12 mouse cellular contexts compared by ENCODE assay signal in the genomic region with DNA sequence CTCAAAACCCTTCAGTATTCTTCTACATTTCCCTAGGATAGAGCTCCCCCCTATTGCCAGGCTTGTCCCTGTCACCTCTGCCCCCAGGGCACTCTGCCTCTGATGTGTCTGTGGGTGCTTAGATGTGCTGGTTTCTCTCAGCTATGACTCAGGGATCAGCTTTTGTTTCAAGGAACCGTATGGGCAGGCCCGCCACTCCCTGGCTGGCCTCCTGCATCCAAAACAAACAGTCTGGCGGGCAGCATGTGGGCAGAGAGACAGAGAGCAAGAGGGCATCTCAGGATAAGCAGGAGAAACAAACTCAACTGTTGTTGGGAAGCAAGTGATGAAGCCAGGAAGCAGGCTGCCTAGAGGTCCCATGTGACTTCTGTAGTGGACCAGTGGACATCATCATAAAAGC. TPM values are rescaled to one million over a fixed set of nuclear protein-coding genes. Genes with fewer than 3 reads are reported as not detected.
A peak's percentile ranks its signal among the peaks of the same experiment; 100 is the strongest.
DNase-seq lines count a peak whose midpoint lies in the region; ATAC-seq and TF ChIP-seq lines count a peak whose summit lies in the region.
"Had no signal": no experiment of that assay in that cellular context is flagged by ENCODE, and none has a peak within 500 bp of the region (broad histone marks: within the 10 kb centered on the region; RNA-seq: fewer than 3 reads in every experiment).

No protein-coding gene starts in this region.

- no peak overlapping the region for H3K4me3 ChIP-seq in heart, embryonic 12.5 days
- no peak overlapping the region for H3K4me3 ChIP-seq in left cerebral cortex, adult 2 months
- H3K4me3 ChIP-seq: embryonic facial prominence, embryonic 15.5 days; heart, embryonic 13.5 days had no signal

- 36% methylated on average over 3 of the region's 3 CpGs for WGBS in heart, embryonic 12.5 days

- no peaks in the 10 kb centered on the region for H3K27me3 ChIP-seq in heart, embryonic 12.5 days (replicated peaks)
- H3K27me3 ChIP-seq: heart, embryonic 13.5 days had no signal

- H3K36me3 ChIP-seq in heart, embryonic 12.5 days: no peaks in the 10 kb centered on the region
- H3K36me3 ChIP-seq: embryonic facial prominence, embryonic 15.5 days; heart, embryonic 13.5 days had no signal

- no peak overlapping the region for H3K4me2 ChIP-seq in heart, embryonic 12.5 days
- H3K4me2 ChIP-seq: embryonic facial prominence, embryonic 15.5 days; heart, embryonic 13.5 days had no signal

- H3K4me1 ChIP-seq in heart, embryonic 12.5 days (replicated peaks): 0 out of 2 replicates have a peak, but pooled peaks cover 7% of the 10 kb centered on the region

- no peaks in the 10 kb centered on the region for H3K9me3 ChIP-seq in heart, embryonic 12.5 days (replicated peaks)
- H3K9me3 ChIP-seq: embryonic facial prominence, embryonic 15.5 days; heart, embryonic 13.5 days had no signal

- H3K27ac ChIP-seq in heart, embryonic 12.5 days (ENCODE audit: poor library complexity, severe bottlenecking): no peak overlapping the region
- H3K27ac ChIP-seq in left cerebral cortex, adult 2 months: no peak overlapping the region
- H3K27ac ChIP-seq: embryonic facial prominence, embryonic 15.5 days; heart, embryonic 13.5 days had no signal

- peak; percentile 96 for DNase-seq in heart, adult 11 months
- DNase-seq in 3134 (ENCODE audit: extremely low read depth, insufficient read length, low spot score): peak; percentile 59
- peak; percentile 11 to 18 for DNase-seq in adrenal gland, postnatal 36 days
- peak; percentile 40 to 59 for DNase-seq in heart, postnatal 14 days
- DNase-seq in left cerebral cortex, adult 2 months (ENCODE audit: extremely low spot score in 1 of 2, low spot score in 2 of 2): no peak
- DNase-seq in frontal cortex, postnatal 10 days (ENCODE audit: low spot score in 2 of 2): no peak
- no peak for DNase-seq in spleen, adult 12 weeks (ENCODE audit: low spot score)
- DNase-seq: liver had no signal

- no peak for ATAC-seq in heart, embryonic 12.5 days (ENCODE audit: insufficient number of reproducible peaks, low FRiP score)
- ATAC-seq: midbrain, embryonic 16.5 days had no signal

- intact Hi-C loops in heart, postnatal 14 days (cut with DNase I): no loop called here
- intact Hi-C loops in left cerebral cortex, adult 2 months (cut with DNase I): no loop called here

- TF ChIP-seq CTCF in left cerebral cortex, adult 2 months (IDR thresholded peaks at IDR 0.05): no peak

- no peak overlapping the region for H3K9ac ChIP-seq in heart, embryonic 12.5 days
- H3K9ac ChIP-seq: embryonic facial prominence, embryonic 15.5 days; heart, embryonic 13.5 days had no signal

RNA-seq across cellular contexts. Expression of a gene that starts 9.9 kb away (rescaled TPM):
- polyA plus RNA-seq in heart, embryonic 12.5 days (2016; fragmentation: Nextera tagmentation; extraction: Ambion mirVana): 54.6 and 56.2 TPM in 2 replicates
- 10 to 100 TPM; 22.7 to 32.2 TPM for total RNA-seq in adrenal gland, postnatal 36 days (2021)
- total RNA-seq in heart, postnatal 14 days (2021): 10 to 100 TPM; 46.7 to 51.4 TPM
- total RNA-seq in left cerebral cortex, adult 2 months (2021): 10 to 100 TPM; 95.9 to 98.5 TPM

Comparison
In these comparisons a context has a peak if more than half of its experiments do, and no peak if none do; other contexts are left out.
1. DNase-seq: peak in heart, adult 11 months (single experiment), 3134 (single experiment), adrenal gland, postnatal 36 days (2 of 2) and heart, postnatal 14 days (2 of 2); none in left cerebral cortex, adult 2 months (0 of 2), frontal cortex, postnatal 10 days (0 of 2) and spleen, adult 12 weeks (single experiment).